Mouse (Mus musculus) heart, embryonic 13.5 days (tissue): ENCODE results near the gene Orm1. TPM values are rescaled to one million over a fixed set of nuclear protein-coding genes. Genes with fewer than 3 reads are reported as not detected.
"Not testable (repeated sequence)": the region's sequence is repeated elsewhere in the genome, so short reads cannot be mapped to it uniquely, and the experiment has no call there.

Experiments
- ATAC-seq: fragments of 200-750 bp; cut with Nextera tagmentation; 2 replicates; pipeline ENCODE4 v1.8.0; 2017; ENCODE audit warnings: moderate TSS enrichment; ENCODE audit not compliant: insufficient number of reproducible peaks, low FRiP score, low TSS enrichment; ENCODE audit errors: extremely low read depth
- H3K27ac ChIP-seq: fragments of 300-500 bp; sonication (generic); replicated peaks from 2 replicates; pipeline ENCODE4 v1.5.1; 2015; ENCODE audit warnings: moderate library complexity, mild to moderate bottlenecking, inconsistent platforms
- H3K27me3 ChIP-seq: fragments of 300-500 bp; sonication (generic); replicated peaks from 2 replicates; pipeline ENCODE4 v1.6.1; 2015; ENCODE audit warnings: mild to moderate bottlenecking, inconsistent platforms
- H3K36me3 ChIP-seq: fragments of 300-500 bp; sonication (generic); 2 replicates; pipeline ENCODE4 v1.6.1; 2015; ENCODE audit warnings: mild to moderate bottlenecking, inconsistent platforms
- H3K4me1 ChIP-seq: fragments of 300-500 bp; sonication (generic); 2 replicates; pipeline ENCODE4 v1.6.1; 2015; ENCODE audit warnings: inconsistent platforms
- H3K4me2 ChIP-seq: fragments of 300-500 bp; sonication (generic); 2 replicates; pipeline ENCODE4 v1.6.1; 2015; ENCODE audit warnings: inconsistent platforms, mild to moderate bottlenecking, moderate library complexity
- H3K4me3 ChIP-seq: fragments of 300-500 bp; sonication (generic); 2 replicates; pipeline ENCODE4 v1.5.1; 2015; ENCODE audit warnings: moderate library complexity, mild to moderate bottlenecking, inconsistent platforms
- H3K9ac ChIP-seq: fragments of 300-500 bp; sonication (generic); 2 replicates; pipeline ENCODE4 v1.6.1; 2015; ENCODE audit warnings: inconsistent platforms, mild to moderate bottlenecking, moderate library complexity
- H3K9me3 ChIP-seq: fragments of 300-500 bp; sonication (generic); 2 replicates; pipeline ENCODE4 v1.6.1; 2016; ENCODE audit warnings: inconsistent platforms
- WGBS: fragments of 180-500 bp; shearing (Covaris S2); methylation state at CpG from one replicate; pipeline ENCODE4 v1.1.7; 2015; ENCODE audit warnings: mixed read lengths; 5-methylcytosine and 5-hydroxymethylcytosine counted together
- polyA plus RNA-seq: library from polyadenylated mRNA; unstranded; fragments of >200 nt; fragmentation: Nextera tagmentation; extraction: Ambion mirVana; gene quantifications from 2 replicates; pipeline ENCODE4 v1.2.1, GENCODE M21; 2015

Gene Orm1
- polyA plus RNA-seq, 1 experiment from 2014 or later = not detected

DNA sequence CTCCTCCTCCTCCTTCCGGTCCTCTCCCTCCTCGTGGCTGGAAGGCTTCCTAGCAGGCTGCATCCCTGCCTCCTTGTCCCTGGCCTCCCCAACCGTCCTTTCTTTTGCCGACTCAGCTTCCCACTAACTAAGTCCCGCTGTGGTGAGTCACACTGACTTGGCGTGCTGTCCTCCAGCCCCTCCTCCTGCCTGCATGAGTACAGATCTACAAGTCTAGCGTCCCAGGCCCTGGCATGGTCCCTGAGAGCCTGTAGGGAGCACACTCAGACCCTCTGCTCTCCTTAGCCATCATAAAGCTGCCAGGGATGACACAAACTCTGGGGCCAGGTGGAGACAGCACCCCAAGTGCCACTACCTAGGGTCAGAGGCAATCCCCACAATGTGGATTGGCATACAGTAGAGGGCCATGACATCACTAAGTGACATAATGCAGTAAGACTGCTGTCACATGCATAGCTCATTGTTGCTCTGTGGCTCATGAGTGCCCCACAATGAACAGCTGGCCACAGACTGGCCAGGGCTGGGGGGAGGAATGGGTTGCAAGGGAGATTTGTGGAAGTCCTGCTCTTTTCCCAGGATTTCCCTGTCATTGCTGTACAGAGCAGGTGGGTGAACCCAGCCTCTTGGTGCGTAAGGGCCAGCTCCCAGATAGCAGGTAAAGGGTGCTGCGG, 28.1 kb upstream of the Orm1 start:
- 48% methylated on average over 9 of the region's 9 CpGs for WGBS
- 0 out of 2 replicates have a peak, but pooled peaks have one; percentile 42 for ATAC-seq
- H3K27me3 ChIP-seq = 0 out of 2 replicates have a peak, but pooled peaks cover 5% of the 10 kb centered on the region
- H3K4me3 ChIP-seq = no peak overlapping the region
- peaks cover 16% of the 10 kb centered on the region for H3K36me3 ChIP-seq
- no peaks in the 10 kb centered on the region for H3K9me3 ChIP-seq
- no peak overlapping the region for H3K4me2 ChIP-seq
- peaks cover 9% of the 10 kb centered on the region for H3K4me1 ChIP-seq
- H3K9ac ChIP-seq = no peak overlapping the region
- no peak overlapping the region; the same call in 1 of the 2 replicates for H3K27ac ChIP-seq

DNA sequence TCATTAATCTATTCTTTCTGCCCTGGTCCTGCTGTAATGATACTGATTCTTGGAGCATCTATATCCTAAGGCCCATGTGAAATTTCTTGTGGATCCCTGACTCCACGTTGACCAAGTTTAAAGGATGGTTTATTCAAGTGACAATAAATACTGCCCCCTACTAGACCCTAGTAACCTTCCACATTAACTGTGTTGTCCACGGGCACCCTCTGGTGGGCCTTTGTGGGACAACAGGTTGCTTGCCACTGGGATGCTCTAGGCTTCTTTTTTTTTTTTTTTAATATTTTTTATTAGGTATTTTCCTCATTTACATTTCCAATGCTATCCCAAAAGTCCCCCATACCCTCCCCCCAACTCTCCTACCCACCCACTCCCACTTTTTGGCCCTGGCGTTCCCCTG, 24.8 kb upstream of the Orm1 start:
- H3K4me3 ChIP-seq, H3K4me2 ChIP-seq, H3K27ac ChIP-seq, H3K9me3 ChIP-seq, H3K9ac ChIP-seq, H3K4me1 ChIP-seq, H3K27me3 ChIP-seq, ATAC-seq: not testable (repeated sequence)
- WGBS = 20% methylated on average over 3 of the region's 3 CpGs
- H3K36me3 ChIP-seq = peaks cover 36% of the 10 kb centered on the region

DNA sequence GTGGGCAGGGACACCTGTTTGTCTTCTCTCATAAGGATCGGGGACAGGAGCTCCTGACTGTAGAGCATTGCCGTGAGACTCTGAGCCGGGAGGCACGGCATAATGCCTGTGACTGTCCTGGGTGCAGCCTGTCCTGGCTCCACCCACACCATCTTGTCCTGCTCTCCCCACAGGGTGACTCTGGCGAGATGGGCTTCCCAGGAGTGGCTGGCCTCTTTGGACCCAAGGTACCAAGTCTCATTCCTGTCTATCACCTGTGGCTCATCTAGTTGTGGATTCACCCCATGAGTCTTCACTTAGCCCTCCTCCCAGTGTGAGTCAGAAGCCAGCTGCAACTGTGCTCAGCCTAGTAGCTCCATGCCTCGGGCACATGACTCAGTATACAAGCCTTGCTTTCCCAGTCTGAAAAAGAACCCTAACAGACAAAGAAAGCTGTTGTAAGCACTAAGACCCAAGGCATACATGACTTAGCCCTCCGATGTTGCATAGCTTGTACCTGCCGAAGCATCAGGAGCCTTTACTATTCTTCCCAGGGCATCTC, 21.0 kb upstream of the Orm1 start:
- WGBS = 74% methylated on average over 8 of the region's 8 CpGs
- no peaks in the 10 kb centered on the region; the same call in 1 of the 2 replicates for H3K9me3 ChIP-seq
- ATAC-seq = no peak

DNA sequence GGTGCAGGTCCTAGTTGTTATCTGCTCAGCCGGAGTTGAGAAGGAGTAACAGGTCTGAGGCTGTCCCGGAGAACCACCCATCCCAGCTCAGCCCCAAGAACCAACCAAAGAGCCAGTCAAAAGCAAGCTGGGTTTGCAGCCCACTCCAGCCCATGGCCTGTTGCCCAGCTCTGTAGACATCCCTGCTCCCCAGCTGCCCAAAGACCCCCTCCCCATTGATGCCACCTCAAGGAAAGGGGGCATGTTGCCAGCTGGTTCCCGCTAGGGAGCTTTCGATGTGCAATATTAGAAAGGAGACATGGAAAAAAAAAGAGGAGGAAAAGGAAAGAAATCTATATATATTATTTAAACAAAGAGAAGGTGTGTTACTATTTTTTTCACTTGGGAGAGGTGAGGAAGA, 11.0 kb upstream of the Orm1 start:
- Histone ChIP-seq H3K4me1 (no peaks in the 10 kb centered on the region), H3K36me3 (peaks cover 28% of the 10 kb centered on the region), H3K4me2 (no peak overlapping the region), H3K4me3 (no peak overlapping the region), H3K9ac (no peak overlapping the region), H3K27ac (no peak overlapping the region), H3K9me3 (no peaks in the 10 kb centered on the region), H3K27me3 (no peaks in the 10 kb centered on the region)
- WGBS = 88% methylated on average over 4 of the region's 4 CpGs
- ATAC-seq = no peak

More for the DNA sequence above, 21.0 kb upstream of the Orm1 start:
- H3K27ac ChIP-seq = no peak overlapping the region
- no peaks in the 10 kb centered on the region for H3K4me1 ChIP-seq
- H3K4me3 ChIP-seq = no peak overlapping the region
- H3K27me3 ChIP-seq = no peaks in the 10 kb centered on the region
- no peak overlapping the region for H3K9ac ChIP-seq
- H3K4me2 ChIP-seq = no peak overlapping the region
- H3K36me3 ChIP-seq = peaks cover 42% of the 10 kb centered on the region

DNA sequence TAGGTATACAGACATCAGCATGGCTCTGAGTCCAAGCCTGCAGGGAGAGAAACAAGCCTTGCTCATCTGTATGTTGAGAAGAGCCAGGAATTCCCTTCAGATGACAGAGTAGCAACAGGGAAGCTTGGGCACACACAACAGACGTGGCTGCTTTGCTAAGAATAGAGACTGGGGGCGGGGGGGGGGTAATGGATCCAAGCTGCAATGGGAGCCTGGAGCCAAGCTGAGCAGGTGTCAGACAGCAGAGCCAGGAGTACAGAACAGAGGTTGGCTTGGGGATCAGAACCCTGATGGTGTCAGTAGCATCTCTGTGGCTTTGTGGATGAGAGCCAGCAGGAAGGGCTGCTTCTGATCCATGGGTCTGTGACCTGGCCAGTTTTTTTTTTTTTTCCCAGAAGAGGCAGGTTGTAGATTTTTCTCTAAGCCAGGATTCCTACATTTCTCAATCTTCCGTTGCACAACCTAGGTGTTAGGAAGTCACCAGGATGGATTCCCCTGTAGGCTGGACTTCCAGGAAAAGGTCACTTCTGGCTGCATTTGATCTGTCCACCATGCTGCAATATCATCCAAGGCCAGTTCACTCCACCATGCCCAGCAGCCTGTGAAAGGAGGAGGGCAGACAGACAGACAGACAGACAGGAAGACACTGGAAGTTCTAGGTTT, 5.8 kb upstream of the Orm1 start:
- Histone ChIP-seq H3K9ac (no peak overlapping the region), H3K27me3 (no peaks in the 10 kb centered on the region; the same call in 1 of the 2 replicates), H3K9me3 (no peaks in the 10 kb centered on the region), H3K27ac (no peak overlapping the region), H3K4me3 (no peak overlapping the region), H3K4me1 (no peaks in the 10 kb centered on the region), H3K4me2 (no peak overlapping the region), H3K36me3 (no peaks in the 10 kb centered on the region)
- WGBS = 44% methylated on average over 3 of the region's 3 CpGs
- ATAC-seq = no peak

DNA sequence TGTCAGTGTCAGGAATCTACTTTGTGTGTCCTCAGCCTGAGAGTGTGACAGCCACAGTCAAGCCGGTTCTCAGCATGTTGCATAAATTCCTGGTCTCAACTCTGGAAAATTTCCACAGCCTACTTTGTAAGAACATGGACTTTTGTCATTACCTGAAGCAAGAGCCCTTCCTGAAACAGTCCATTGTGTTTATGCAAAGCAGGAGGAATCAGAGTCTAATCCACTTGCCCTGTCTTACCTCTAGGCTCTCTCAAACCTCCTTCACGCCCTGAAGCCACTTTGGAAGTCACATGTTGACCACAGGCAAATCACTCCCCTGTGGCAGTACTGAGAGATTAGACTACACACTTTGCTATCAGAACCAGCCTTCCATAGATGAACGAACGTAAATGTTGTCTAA, 1.9 kb upstream of the Orm1 start:
- Histone ChIP-seq H3K27ac (no peak overlapping the region), H3K4me2 (no peak overlapping the region), H3K9me3 (no peaks in the 10 kb centered on the region), H3K36me3 (no peaks in the 10 kb centered on the region), H3K4me3 (no peak overlapping the region), H3K4me1 (no peaks in the 10 kb centered on the region), H3K27me3 (no peaks in the 10 kb centered on the region; the same call in 1 of the 2 replicates), H3K9ac (no peak overlapping the region)
- ATAC-seq = no peak
- WGBS = 54% methylated on average over 4 of the region's 4 CpGs

DNA sequence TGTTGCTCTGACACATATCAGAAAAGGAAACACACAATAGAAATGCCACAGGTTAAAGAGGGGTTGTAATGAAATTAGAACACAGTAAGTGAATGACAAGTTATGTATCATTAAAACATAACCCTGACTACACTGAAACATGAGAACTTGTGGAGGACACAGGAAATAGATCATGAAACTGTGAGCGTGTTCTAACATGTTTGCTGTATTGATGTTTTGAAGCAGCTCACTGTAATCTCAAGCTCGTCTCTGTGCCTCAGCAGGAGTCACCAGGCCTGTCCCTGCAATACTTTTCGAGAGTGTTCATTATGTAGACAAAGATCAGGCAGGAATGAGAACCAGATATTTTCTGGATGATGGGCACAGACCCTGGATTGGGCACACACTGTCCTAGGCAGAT, 752 bp upstream of the Orm1 start:
- no peaks in the 10 kb centered on the region for H3K36me3 ChIP-seq
- 60% methylated on average over 3 of the region's 3 CpGs for WGBS
- no peak overlapping the region for H3K9ac ChIP-seq
- no peaks in the 10 kb centered on the region for H3K4me1 ChIP-seq
- H3K27me3 ChIP-seq = no peaks in the 10 kb centered on the region; the same call in 1 of the 2 replicates
- no peaks in the 10 kb centered on the region for H3K9me3 ChIP-seq
- no peak overlapping the region for H3K4me2 ChIP-seq
- no peak overlapping the region for H3K4me3 ChIP-seq
- no peak for ATAC-seq
- no peak overlapping the region for H3K27ac ChIP-seq

DNA sequence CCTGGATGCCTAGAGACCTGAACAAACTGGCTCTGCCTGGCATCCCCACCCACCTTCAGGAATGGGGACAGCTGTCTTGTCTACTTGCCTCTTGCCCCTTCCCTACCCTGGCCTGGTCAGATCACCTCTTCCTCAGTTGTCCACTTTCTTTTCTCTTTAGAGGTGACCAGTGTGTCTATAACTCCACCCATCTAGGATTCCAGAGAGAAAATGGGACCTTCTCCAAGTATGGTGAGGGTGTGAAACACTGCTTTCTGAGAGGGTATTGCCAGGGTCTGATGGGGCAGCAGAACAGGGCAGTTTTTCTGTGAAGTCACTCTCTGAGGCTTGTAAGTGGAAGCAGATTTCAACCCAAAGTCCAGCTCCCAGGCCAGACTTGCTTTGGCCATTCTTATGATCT, 901 bp downstream of the Orm1 start:
- Histone ChIP-seq H3K36me3 (no peaks in the 10 kb centered on the region), H3K9me3 (no peaks in the 10 kb centered on the region), H3K4me1 (no peaks in the 10 kb centered on the region), H3K4me3 (no peak overlapping the region), H3K27ac (no peak overlapping the region), H3K9ac (no peak overlapping the region), H3K4me2 (no peak overlapping the region), H3K27me3 (no peaks in the 10 kb centered on the region; the same call in 1 of the 2 replicates)
- ATAC-seq = no peak

DNA sequence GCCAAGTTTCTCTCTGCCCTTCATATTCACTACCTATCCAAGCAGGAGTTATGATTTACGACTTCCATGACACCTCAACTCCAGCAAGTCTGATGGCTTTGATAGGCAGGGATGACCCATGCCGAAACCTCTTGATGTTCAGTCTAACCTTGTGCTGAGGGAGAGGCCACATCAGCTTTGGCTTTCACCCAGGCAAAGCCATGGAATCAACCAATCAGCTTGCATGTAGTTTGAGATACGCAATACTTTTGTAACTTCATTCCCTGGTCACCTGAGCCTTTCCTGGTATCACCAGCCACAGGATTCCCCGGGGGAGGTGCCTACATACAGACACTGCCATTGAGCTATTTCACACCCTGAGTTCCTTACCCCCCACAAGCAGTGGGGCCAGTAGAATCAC, 2.3 kb downstream of the Orm1 start:
- ATAC-seq = no peak
- no peak overlapping the region for H3K9ac ChIP-seq
- no peaks in the 10 kb centered on the region for H3K36me3 ChIP-seq
- no peaks in the 10 kb centered on the region for H3K4me1 ChIP-seq
- no peaks in the 10 kb centered on the region; the same call in 1 of the 2 replicates for H3K27me3 ChIP-seq
- H3K9me3 ChIP-seq = no peaks in the 10 kb centered on the region
- H3K27ac ChIP-seq = no peak overlapping the region
- H3K4me3 ChIP-seq = no peak overlapping the region
- no peak overlapping the region for H3K4me2 ChIP-seq
- whole genome bisulfite sequencing = 79% methylated on average over 4 of the region's 4 CpGs

DNA sequence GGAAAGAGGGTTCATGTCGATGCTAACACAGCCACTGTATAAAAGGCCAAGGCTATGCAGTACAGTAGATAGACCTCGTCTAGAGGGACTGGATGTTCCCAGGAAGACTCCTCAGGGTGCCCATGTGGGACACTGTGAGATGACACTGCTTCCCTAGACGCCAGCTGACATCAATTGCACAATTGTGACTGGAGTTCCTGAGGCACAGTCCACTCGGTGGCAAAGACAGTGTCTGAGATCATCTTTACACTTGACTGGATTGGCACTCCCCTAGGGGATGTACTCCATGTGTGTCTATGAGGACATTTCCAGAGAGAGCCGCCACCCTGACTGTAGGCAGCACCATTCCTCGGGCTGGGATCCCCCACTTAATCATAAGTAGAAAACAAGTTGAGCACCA, 4.2 kb downstream of the Orm1 start:
- WGBS = 63% methylated on average over 6 of the region's 6 CpGs
- Histone ChIP-seq H3K27me3 (no peaks in the 10 kb centered on the region), H3K27ac (no peak overlapping the region), H3K4me1 (no peaks in the 10 kb centered on the region), H3K4me3 (no peak overlapping the region), H3K36me3 (no peaks in the 10 kb centered on the region), H3K9me3 (no peaks in the 10 kb centered on the region), H3K4me2 (no peak overlapping the region), H3K9ac (no peak overlapping the region)
- ATAC-seq = no peak

DNA sequence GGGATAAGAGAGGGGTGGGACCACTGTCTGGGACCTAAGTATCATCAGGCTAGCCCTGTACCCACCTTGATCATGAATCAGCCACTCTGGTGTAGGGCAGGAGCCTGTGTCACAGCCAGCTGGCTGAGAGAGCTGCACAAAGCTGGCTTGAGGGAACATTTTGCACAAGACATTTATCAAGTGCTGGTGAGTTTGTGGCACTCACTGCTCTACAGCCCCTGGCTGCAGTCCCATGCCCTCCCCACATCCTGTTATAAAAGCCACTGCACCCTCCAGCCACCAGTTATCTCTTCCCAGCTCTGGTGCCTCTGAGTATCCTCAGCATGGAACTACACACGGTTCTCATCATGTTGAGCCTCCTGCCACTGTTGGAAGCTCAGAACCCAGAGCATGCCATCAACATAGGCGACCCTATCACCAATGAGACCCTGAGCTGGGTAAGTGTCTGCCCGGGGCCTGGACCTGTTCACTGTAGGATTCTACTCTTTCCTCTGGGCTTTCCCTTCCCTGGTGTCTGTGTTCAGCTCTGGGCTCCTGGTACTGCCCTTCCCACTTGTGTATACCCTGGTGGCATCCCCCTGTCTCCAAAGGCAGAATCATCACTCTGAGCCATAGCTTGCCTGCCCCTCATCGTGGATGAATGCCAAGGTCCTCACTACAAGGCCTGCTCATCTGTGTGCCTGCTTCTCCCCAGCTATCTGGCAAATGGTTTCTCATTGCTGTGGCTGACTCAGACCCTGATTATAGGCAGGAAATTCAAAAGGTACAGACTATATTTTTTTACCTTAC, 11.7 kb downstream of the Orm1 start, which contains the start of gene Orm3:
Gene Orm3, plus strand, starts transcription at position 286 of the 789 bp plus-strand sequence.
- Histone ChIP-seq H3K4me1 (peaks cover 12% of the 10 kb centered on the region), H3K27ac (0 out of 2 replicates have a peak within 1 kb of the TSS, but pooled peaks have one; percentile 12), H3K9me3 (no peaks in the 10 kb centered on the region), H3K9ac (no peak within 1 kb of the TSS), H3K4me2 (no peak within 1 kb of the TSS), H3K27me3 (no peaks in the 10 kb centered on the region; the same call in 1 of the 2 replicates), H3K36me3 (no peaks in the 10 kb centered on the region), H3K4me3 (no peak within 1 kb of the TSS)
- 72% methylated on average over 4 of the region's 4 CpGs for WGBS
- ATAC-seq = no peak
